Mouse (Mus musculus): ENCODE measurements at regions not wholly inside any gene's neighbourhood (a gene's known extent, or its start where the extent isn't known, plus 50 kb on each side); places are given as distances from the start of the nearest gene placed in this dataset.

- no peak for DNase-seq (ENCODE audit: low read depth, low spot score)
These were observed 1088.8 kb upstream of the Tenm4 start for GRCm38 (mm10) chr7:95082248-95082647.

- DNase-seq (ENCODE audit: low read depth, low spot score), result peak; percentile 4
These were observed 1086.7 kb upstream of the Tenm4 start for GRCm38 (mm10) chr7:95084328-95084727.

GRCm38 (mm10) chr7:95091360-95091759, 1079.7 kb upstream of the Tenm4 start:
- peak; percentile 25 for DNase-seq (ENCODE audit: low read depth, low spot score)

GRCm38 (mm10) chr7:95129020-95129419, 1042.0 kb upstream of the Tenm4 start:
- no peak for DNase-seq (ENCODE audit: low read depth, low spot score)

- peak; percentile 15 for DNase-seq (ENCODE audit: low read depth, low spot score)
These were observed 1038.0 kb upstream of the Tenm4 start for GRCm38 (mm10) chr7:95133038-95133437.

- DNase-seq (ENCODE audit: low read depth, low spot score), result no peak
These were observed 1036.9 kb upstream of the Tenm4 start for GRCm38 (mm10) chr7:95134062-95134625.

- DNase-seq (ENCODE audit: low read depth, low spot score), result no peak
These were observed 1029.3 kb upstream of the Tenm4 start for GRCm38 (mm10) chr7:95141778-95142177.

- DNase-seq (ENCODE audit: low read depth, low spot score), result no peak
These were observed 1028.0 kb upstream of the Tenm4 start for GRCm38 (mm10) chr7:95143037-95143436.
